Mouse (Mus musculus) CD8-positive naive resting alpha-beta T cell, adult 2 months (primary cell): ENCODE results near the gene Larp6.
A peak's percentile ranks its signal among the peaks of the same experiment; 100 is the strongest.

Experiments used
- DNase-seq, 2 experiments: peaks; one replicate each; pipeline ENCODE4 v3.0.0; 2022; ENCODE audit warnings: low read depth in 2 of 2, low spot score in 2 of 2

Gene Larp6

DNA sequence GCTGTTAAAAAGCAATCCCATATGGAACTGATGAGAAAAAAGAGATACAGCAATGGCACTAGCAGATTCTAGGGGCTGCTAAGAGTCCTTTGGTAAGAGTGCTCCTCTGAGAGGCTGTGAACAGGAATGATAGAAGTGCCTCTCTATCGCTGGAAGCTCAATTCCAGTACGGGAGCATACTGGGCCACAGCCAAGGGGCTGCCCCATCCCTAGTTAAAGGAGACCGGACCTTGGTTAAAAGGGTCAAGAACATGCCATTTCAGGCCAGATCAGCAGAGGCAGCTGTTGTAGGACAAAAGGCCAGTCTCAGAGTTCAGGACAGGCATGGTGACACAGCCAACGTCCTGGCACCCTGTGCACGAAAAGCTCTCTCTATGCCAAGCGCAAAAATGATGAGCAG is 1.4 kb downstream of the Larp6 start:
- DNase-seq: no peak

DNA sequence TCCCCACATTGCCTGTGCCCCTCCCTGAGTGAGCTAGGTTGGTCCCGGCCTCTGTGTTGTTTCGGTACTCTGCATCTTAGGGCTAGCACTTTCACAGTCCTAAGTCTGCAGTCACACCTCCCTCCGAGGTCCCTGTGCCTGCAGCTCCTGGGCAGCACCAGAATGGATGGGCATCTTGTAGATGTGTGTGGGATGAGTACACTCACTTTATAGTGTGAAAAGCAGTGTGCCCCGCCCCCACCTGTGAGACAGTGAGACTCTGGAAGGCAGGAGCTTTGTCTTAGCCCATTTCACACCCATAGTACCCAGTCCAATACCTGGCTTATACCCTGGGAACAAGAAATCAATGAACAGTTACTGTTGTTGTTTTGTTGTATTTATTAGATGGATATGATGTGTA is 2.5 kb downstream of the Larp6 start:
- no peak for DNase-seq

DNA sequence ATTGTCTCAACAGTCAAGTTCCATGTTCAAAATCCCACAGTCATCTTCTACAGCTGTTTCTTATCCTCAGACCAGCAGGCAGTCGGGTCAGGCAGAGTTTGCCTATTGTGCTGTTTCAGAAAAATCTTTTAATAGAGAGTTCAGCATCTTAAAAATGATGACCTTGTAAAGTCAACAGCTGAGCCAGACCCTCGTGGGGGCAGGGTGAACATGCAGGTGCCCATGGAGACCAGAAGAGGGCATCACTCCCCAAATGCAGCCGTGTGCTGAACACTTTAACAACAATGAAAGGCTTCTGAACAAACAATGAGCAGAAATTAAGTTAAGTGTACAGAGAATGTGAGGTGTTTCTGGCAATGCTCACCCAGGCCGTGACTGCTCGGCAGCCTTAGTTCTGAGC is 3.0 kb downstream of the Larp6 start:
- no peak for DNase-seq

DNA sequence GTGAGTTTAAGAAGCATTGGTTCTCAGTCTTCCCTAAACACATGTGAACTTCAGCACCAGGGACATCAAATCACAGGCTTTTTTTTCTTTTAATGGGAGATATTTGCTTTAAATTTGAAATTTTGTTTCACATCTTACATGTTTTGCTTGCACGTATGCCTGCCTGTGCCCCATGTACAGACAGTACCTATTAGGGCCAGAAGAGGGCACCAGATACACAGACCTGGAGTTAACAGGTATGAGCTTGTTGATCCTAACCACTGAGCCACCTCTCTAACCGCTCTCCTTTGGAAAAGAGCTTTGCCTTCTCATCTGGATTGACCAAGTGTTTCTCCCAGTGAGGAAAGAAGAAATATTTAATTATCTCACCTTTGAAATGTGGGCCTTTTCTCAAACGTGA is 5.5 kb downstream of the Larp6 start:
- DNase-seq: peak; percentile 4 to 26

DNA sequence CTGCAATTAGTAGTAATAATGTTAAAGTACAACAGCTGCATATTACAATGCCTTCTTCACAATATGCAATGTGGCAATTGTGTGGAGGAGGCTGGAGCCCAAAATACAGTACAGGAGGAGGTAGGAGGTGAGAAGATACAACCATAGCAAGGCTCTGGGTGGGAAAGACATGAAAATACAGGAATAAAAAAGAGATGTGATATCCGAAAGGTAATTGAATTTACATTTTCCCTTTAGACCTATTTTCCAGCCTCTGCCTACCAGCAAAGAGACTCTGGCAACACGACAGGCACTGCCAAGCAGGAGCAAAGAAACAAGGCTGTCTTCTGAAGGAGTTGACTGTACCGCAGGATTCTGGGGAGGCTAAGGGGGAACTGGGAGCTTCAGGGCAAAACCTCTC is 6.9 kb downstream of the Larp6 start:
- no peak for DNase-seq

DNA sequence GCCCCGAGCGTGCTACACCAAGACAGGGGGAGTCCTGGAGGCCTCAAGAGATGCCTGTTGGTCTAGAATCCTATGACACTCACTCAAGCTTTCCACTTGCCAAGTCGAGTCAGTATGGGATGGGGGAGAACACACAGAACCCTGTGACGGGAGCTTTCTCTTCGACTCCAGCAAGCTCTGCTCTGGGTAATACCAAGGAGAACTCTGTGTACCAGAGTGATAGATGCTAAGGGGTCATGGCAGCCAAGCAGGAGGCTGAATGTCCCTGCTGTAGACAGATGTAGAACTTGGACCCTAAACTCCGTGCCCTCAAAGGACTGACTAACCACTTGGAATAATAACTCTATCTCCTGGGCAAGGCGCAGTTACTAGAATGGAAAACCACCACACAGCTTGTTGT is 12.2 kb downstream of the Larp6 start:
- no peak for DNase-seq

DNA sequence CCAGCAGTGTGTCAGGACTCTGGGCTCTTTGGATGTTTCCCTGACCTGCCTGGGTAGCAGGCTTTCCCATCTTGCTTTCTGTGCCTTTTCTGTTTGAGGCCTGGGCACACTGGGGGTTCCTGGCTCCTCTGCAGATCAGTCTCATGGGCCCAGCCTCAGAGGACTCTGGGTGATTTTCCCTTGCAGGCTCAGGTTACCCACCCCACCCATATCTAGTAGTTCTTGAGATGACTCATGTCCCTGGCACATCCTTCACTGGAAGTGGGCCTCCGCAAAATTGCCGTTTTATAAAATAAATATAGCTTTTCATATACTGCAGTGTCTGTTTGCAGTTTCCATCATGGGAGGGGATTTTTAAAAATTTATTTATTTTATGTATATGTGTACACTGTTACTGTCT is 21.5 kb downstream of the Larp6 start:
- no peak for DNase-seq

DNA sequence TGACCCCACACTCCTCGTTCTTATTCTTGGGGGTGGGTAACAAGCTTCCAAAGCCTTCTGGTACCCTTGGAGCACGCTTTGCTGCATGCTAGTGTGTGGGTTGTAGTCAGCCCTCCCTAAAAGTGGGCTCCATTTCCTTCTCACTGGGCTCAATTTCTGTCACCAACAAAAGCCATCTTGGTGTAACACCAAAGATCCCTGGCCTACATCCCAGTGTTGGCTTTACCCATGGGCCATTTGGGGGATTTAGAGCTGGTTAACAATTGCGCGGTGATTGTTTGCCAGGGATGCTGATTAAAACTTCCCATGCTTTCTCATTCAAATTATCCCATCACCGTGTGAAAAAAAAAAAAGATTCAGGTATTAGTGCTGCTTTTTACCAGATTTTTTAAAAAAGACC is 26.3 kb downstream of the Larp6 start:
- DNase-seq: no peak

DNA sequence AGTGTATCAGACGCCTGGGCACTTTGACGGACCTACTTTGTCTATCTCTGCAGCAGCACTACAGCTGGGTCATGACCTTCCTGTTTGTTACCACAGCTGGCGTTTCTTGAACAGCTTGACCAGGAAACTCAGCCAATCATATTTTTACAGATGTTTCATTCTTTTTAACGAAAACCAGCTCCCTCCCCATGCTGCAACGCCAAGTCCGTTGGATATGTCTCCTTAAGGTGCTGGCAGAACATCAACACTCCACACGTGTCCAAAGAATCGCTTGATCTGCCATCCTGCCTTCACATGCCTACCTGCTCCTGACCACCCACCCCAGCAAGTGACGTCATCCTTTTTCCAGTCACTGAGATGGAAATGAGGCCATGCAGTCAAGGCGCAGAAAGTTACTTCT is 28.6 kb downstream of the Larp6 start:
- DNase-seq: no peak

DNA sequence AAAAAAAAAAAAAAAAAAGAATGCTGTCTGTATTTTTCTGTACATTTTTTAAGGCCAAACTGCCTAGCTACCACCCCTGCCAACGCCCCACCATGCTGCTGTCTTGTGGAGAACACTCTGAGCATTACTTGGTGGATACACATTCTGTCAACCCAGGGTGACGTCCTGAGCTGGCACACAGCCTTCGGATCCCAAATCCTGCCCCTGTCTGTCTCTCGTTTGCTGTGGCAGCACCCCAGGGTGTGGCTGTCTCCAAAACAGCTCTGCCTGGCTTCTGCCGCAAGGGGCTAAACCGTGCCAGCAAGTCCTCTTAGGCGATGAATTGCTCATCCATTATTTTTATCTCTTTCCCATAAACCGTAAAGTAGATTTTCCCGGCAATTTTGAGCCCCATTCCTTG is 29.7 kb downstream of the Larp6 start:
- no peak for DNase-seq

DNA sequence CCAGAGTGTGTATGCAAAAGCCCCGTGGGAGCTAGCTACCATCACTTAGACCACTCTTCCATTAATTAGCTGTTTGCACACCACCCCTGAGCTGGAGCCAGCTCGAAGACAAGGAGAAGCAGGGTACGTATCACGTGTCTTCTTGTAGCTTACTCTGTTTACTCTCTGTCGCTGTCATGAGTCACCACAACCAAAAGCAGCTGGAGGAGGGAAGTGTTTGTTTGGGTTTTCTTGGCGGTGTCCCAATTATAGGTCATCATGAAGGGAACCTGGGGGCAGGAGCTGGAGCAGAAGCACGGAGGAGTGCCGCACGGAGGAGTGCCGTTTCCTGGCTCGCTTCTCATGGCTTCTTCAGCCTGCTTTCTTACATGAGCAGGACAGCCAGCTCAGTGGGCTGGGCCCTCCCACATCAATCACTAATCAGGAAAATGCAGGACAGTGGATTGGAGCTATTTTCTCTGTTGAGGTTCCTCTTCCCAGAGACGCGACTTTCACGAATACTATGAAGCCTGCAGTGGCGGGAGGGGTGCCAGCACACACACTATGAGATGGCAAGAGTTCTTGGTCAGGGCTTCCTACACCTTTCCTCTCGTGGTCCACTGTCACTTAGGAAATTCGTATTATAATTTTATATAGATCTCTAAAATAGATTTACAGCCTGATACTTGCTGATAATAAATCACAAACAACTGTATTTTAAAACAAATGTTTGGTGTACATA is 30.6 kb downstream of the Larp6 start:
- no peak for DNase-seq

DNA sequence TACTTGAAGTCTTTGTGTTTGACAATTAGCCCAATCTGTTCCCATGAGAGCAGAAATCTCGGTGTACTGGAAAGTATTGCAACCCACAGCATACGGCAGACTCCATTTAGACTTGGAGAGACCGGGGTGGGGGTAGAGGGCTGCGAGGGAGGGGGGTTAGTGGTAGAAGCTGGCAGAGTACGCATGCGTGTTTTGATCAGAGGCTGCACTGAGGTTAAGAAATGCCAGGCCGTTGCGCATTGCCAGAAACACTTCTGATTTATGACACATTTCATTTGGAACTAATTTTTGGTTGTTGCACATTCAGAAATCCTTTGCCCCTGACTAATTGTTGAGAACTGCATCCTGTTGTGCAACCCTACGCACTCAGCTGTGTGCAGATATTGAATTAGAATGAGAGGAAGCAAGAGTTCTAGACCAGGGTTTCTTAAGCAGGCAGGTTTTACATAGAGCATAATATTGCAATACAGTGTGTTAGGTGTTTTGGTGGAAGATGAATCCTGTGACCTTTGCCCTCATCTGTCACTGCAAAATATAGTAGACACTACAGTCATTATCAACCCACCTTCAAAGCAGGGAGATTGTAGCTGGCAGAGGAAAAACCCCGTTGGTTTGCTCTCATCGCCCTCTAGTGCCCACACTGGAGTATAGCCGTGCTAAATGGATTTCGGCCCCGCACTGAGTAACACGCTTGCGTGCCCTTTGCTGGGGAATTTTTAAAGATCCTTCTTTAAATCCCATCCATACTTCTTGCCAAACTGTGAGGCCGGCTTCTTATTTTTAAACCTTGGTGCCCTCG is 31.6 kb downstream of the Larp6 start:
- peak in 1 of 2 experiments; percentile 27 for DNase-seq

DNA sequence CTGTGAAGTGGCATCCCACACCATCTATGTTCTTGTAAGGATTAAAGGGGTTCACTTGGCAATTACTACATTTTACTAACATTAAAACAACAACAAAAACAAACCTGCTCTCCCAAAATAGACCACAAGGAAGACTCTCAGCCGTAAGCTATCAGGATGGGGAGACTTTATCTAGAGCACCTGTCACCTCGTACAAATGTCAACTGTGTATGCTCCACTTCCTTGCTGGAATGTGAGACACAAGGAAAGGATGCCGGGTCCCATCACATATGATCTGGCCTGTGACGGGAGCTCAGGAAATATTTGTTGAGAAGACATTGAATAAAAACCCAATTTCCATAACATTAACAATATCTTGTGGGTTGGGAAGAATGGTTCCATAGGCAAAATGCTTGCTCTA is 32.2 kb downstream of the Larp6 start:
- DNase-seq: no peak

DNA sequence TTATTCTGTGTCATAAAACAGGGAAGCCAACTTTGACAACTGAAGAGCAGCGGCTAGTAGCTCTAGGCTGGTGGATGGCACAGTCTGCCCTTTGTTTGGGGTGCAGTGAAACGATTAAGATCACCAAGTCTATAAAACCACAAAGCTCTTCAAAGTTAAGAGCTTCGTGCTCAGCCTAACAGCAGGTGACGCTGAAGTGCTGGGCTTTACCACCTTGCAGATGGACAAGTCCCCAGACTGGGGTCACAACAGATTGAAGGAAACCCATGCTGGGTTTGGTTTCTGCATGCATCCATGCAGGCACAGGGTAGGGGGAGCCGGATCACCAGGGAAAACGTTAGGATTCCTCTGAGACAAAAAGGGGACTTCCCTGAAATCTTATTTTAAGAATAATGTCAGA is 33.8 kb downstream of the Larp6 start:
- no peak for DNase-seq

DNA sequence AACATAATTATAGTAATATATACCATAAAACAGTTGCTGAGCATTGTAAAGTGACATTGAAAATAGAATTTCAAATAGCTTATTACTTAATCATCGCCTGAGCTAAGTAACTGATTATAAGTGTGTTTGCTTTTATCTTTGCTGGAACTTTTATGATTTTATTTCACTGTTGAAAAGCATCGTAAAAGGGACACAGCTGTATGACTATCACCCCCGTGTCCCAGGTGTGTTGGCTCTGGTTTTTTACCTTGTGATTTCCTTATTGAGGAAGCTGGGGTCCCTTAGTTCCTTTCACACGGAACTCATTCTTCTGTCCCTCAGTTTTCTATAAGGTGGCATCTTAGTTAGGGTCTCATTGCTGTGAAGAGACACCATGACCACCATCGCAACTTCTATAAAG is 34.9 kb downstream of the Larp6 start:
- DNase-seq: no peak

DNA sequence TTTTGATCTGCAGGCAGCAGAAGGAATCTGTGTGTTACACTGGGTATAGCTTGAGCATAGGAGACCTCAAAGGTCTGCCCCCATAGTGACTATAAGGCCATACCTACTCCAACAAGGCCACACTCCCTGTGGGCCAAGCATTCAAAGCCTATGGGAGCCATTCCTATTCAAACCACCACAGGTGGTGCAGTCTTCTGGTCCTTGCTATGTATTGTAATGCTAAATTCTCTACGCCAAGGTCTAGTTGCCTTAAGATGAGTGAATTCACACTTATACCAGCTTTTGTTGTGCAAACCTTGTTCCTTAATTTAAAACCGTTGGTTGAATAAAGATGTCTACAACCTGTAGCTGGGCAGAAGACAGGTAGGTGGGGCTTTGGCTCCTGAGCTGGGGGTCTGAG is 35.4 kb downstream of the Larp6 start:
- DNase-seq: no peak

DNA sequence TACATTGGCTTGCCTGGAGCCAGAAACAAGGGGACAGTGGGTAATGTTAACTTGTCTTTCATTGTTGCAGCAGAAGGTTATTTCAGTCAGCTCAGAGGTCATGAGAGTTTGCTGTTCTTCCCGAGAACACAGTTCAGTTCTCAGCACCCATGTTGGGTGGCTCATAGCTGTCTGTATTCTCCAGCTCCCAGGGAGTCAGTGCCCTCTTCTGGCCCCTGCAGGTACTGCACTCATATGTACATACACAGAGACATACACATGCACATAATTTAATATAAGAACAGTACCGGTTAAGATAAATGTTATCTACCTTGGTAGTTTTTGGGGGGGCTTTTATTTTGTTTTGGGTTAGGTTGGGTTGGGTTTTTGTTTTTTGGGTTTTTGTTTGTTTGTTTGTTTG is 36.3 kb downstream of the Larp6 start:
- DNase-seq: no peak

DNA sequence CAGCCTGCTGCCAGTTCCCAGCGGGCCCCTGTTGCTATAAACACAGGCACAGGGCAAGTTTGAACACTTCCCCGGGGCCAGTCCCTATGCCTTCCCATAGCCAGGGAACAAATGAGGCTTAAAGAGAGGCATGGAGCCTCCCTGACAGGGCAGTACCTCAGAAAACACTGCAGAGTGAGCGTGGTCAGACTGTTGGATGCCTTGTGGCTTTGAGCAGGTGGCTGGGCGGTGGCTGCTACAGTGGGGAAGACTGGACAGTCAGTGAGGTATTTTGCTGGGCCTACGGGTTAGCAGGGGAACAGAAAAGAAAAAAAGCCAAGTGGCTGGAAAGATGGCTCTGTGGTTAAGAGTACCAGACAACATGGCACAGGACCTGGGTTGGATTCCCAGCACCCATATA is 38.3 kb downstream of the Larp6 start:
- DNase-seq: no peak

DNA sequence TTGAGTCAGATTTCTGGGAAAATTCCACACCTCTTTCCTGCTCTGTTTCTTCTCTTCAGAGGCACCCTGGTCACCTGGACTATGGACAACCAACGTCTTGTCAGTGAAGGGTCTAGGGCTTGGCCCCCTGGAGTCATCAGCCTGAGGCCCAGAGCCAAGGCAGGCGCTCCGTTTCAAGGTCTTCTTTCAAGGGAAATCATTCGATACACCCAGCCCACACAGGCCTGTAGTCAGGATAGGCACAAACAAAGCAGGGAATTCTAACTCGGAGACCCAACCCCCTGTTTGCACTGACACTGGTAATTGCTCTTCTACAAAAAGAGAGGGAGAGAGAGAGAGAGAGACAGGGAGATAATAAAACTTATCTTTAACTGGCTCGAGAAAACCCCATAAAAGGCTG is 39.2 kb downstream of the Larp6 start:
- DNase-seq: no peak

DNA sequence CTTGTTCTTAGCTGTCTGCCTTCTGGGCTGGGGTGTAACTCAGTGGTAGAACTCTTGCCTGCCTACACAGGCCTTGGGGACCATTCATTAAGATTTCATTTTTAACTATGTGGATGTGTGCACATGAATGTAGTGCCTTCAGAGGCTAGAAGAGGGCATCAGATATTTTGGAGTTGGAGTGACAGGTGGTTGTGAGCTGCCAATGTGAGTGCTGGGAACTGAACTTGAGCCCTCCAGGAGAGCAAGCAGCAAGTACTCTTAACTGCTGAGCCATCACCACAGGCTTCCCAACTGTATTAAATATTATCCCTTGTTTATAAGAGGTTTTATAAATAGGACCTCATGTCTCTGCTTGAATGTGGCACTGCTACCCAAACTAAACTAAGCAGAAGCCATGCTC is 39.8 kb downstream of the Larp6 start:
- DNase-seq: no peak

DNA sequence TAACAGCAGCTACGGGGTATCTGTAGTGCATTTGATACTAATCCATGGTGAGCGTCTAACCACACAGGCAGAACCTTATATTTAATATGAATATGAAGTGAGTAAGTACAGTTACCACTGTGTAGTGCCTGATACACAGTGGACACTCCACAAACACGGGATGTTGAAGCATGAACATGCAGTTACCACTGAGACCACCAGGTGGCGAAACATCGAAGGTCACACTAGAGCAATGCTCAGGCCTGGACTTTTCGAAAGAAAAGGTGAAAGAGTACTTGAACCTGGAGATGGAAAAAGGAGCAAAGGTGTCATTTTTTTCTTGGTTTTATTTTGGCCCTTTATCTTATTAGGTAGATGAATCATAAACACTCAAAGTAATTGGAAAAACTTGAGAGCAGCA is 43.5 kb downstream of the Larp6 start:
- DNase-seq: peak; percentile 23 to 46

DNA sequence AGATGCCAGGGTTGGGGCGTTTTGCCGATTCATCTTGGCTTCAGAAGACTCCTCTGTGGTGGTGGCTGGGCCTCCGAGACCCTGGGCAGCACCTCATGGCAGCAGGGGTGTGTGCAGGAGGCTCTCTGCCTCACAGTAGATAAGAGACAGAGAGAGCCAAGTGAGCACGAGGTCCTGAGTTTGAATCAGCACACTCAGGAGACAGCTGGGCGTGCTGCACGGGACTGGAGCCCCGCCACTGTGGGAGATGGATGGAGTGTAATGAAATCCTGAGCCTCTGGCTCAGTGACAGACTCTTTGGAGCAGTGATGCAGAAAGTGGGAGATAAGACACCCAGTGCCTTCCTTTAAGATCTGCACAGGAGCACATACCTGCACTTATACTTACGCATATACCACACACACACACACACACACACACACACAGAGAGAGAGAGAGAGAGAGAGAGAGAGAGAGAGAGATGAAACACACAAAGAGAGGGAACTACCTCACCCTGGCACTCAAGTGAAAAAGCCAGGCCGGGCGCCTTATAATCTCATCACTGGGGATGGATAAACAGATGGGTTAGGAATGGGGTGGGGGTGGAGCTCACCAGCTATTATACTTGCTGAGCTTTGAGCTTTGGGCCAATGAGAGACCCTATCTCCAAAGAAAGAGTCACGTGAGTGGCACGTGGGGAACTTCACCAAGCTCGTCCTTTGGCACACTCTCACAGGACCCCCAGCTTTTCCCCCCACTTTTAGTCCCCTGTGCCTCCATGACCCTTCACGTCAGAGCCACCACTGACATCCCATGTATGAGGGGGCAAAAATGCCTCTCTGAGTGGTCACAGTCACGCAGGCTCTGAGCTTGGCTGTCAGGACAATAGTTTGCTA is 44.3 kb downstream of the Larp6 start:
- DNase-seq: no peak
